Comparison of ENCODE assay signal across 7 mouse cellular contexts in genomic region chr7:25178787-25179605, GRCm38 (mm10). TPM values are rescaled to one million over a fixed set of nuclear protein-coding genes. Genes with fewer than 3 reads are reported as not detected.
DNase-seq lines count a peak whose midpoint lies in the region; ATAC-seq and TF ChIP-seq lines count a peak whose summit lies in the region.

No protein-coding gene starts in this region.

- peak; percentile 68 for ATAC-seq in heart, postnatal 0 days (ENCODE audit: insufficient read depth, low read depth)
- peak; percentile 31; the same call in 1 of the 2 replicates for ATAC-seq in liver, embryonic 12.5 days

- H3K9me3 ChIP-seq in heart, postnatal 0 days (replicated peaks; ENCODE audit: control insufficient read depth, low read length): no peaks in the 10 kb centered on the region
- no peaks in the 10 kb centered on the region for H3K9me3 ChIP-seq in liver, embryonic 12.5 days (replicated peaks)

- TF ChIP-seq EP300 in heart, postnatal 0 days (IDR thresholded peaks at IDR 0.05; ENCODE audit: low read depth): no peak

- peak; percentile 6 for DNase-seq in lung, postnatal 14 days
- no peak for DNase-seq in lung, adult 2 months
- DNase-seq in cerebellum, postnatal 14 days: peak; percentile 68 to 69
- no peak for DNase-seq in heart, postnatal 0 days (ENCODE audit: low spot score)
- peak; percentile 61 to 63 for DNase-seq in right cerebral cortex, postnatal 10 days (ENCODE audit: low spot score in 2 of 2)
- DNase-seq in spleen, postnatal 10 days (ENCODE audit: low spot score in 2 of 2): no peak

- WGBS in lung, adult 2 months: 3% methylated on average over 49 of the region's 56 CpGs
- WGBS in heart, postnatal 0 days: 1% methylated on average over 56 of the region's 56 CpGs
- 2% methylated on average over 55 of the region's 56 CpGs for WGBS in liver, embryonic 12.5 days (ENCODE audit: insufficient replicate concordance)

- H3K36me3 ChIP-seq in heart, postnatal 0 days (replicated peaks; ENCODE audit: control insufficient read depth, insufficient read depth, low read length): no peaks in the 10 kb centered on the region
- H3K36me3 ChIP-seq in liver, embryonic 12.5 days: no peaks in the 10 kb centered on the region

- H3K9ac ChIP-seq in heart, postnatal 0 days (replicated peaks; ENCODE audit: low read depth, low read length): no peak overlapping the region
- no peak overlapping the region for H3K9ac ChIP-seq in liver, embryonic 12.5 days

- peak overlapping the region; percentile 91 for H3K4me2 ChIP-seq in heart, postnatal 0 days (ENCODE audit: low read depth, low read length)
- H3K4me2 ChIP-seq in liver, embryonic 12.5 days: peak overlapping the region; percentile 67

- TF ChIP-seq POLR2A in lung, adult 2 months (IDR thresholded peaks at IDR 0.05; ENCODE audit: borderline replicate concordance, extremely low read depth, low read depth, low read length): no peak

- H3K27me3 ChIP-seq in heart, postnatal 0 days (ENCODE audit: control insufficient read depth, insufficient read depth, low read length): peaks cover 97% of the 10 kb centered on the region
- peaks cover 100% of the 10 kb centered on the region for H3K27me3 ChIP-seq in liver, embryonic 12.5 days (replicated peaks)

- no peak overlapping the region for H3K27ac ChIP-seq in heart, postnatal 0 days (ENCODE audit: low read depth)
- no peak overlapping the region for H3K27ac ChIP-seq in liver, embryonic 12.5 days

- H3K4me3 ChIP-seq in lung, adult 2 months (replicated peaks; ENCODE audit: extremely low read depth, low read depth, low read length): no peak overlapping the region
- H3K4me3 ChIP-seq in heart, postnatal 0 days (ENCODE audit: low read depth, low read length): peak overlapping the region; percentile 51
- H3K4me3 ChIP-seq in liver, embryonic 12.5 days: peak overlapping the region; percentile 50

- no peak for TF ChIP-seq CTCF in lung, adult 2 months (IDR thresholded peaks at IDR 0.05; ENCODE audit: insufficient read depth, low read length)
- no peak for TF ChIP-seq CTCF in heart, postnatal 0 days (IDR thresholded peaks at IDR 0.05; ENCODE audit: low read depth)

- H3K4me1 ChIP-seq in lung, adult 2 months (ENCODE audit: control insufficient read depth, insufficient read depth, low read length): peaks cover 3% of the 10 kb centered on the region; the same call in 1 of the 2 replicates
- H3K4me1 ChIP-seq in heart, postnatal 0 days (ENCODE audit: control insufficient read depth, insufficient read depth): peaks cover 10% of the 10 kb centered on the region; the same call in 1 of the 2 replicates
- H3K4me1 ChIP-seq in liver, embryonic 12.5 days: peaks cover 43% of the 10 kb centered on the region

RNA-seq across cellular contexts. Expression of gene Pou2f2, which starts 0.5 kb away (rescaled TPM):
- polyA plus RNA-seq in lung, adult 2 months (2012; rRNA removed): 6.0 and 6.1 TPM in 2 replicates
- total RNA-seq in heart, postnatal 0 days (2014; rRNA removed; ENCODE audit: low replicate concordance): under 0.01 and 0.15 TPM in 2 replicates
- polyA plus RNA-seq in heart, postnatal 0 days (2015; fragmentation: Nextera tagmentation; extraction: Ambion mirVana): 0.25 and 0.26 TPM in 2 replicates
- polyA plus RNA-seq in liver, embryonic 12.5 days (2016; fragmentation: Nextera tagmentation; extraction: Ambion mirVana): 1.9 TPM in 2 replicates

RNA-seq across cellular contexts. Expression of gene Dedd2, which starts 41.4 kb away (rescaled TPM):
- 37.6 and 42.4 TPM in 2 replicates for polyA plus RNA-seq in lung, adult 2 months (2012; rRNA removed)
- 20.5 and 33.8 TPM in 2 replicates for total RNA-seq in heart, postnatal 0 days (2014; rRNA removed; ENCODE audit: low replicate concordance)
- 9.5 and 11.0 TPM in 2 replicates for polyA plus RNA-seq in heart, postnatal 0 days (2015; fragmentation: Nextera tagmentation; extraction: Ambion mirVana)
- 31.4 and 33.4 TPM in 2 replicates for polyA plus RNA-seq in liver, embryonic 12.5 days (2016; fragmentation: Nextera tagmentation; extraction: Ambion mirVana)

RNA-seq across cellular contexts. Expression of gene Zfp526, which starts 42.2 kb away (rescaled TPM):
- 18.0 and 18.4 TPM in 2 replicates for polyA plus RNA-seq in lung, adult 2 months (2012; rRNA removed)
- 6.6 and 6.8 TPM in 2 replicates for total RNA-seq in heart, postnatal 0 days (2014; rRNA removed; ENCODE audit: low replicate concordance)
- 1.2 and 1.4 TPM in 2 replicates for polyA plus RNA-seq in heart, postnatal 0 days (2015; fragmentation: Nextera tagmentation; extraction: Ambion mirVana)
- 2.3 and 2.8 TPM in 2 replicates for polyA plus RNA-seq in liver, embryonic 12.5 days (2016; fragmentation: Nextera tagmentation; extraction: Ambion mirVana)

RNA-seq across cellular contexts. Expression of gene Gsk3a, which starts 58.7 kb away (rescaled TPM):
- 104 and 116 TPM in 2 replicates for polyA plus RNA-seq in lung, adult 2 months (2012; rRNA removed)
- 62.1 and 64.7 TPM in 2 replicates for total RNA-seq in heart, postnatal 0 days (2014; rRNA removed; ENCODE audit: low replicate concordance)
- polyA plus RNA-seq in heart, postnatal 0 days (2015; fragmentation: Nextera tagmentation; extraction: Ambion mirVana): 5.3 and 5.9 TPM in 2 replicates
- 13.0 and 14.4 TPM in 2 replicates for polyA plus RNA-seq in liver, embryonic 12.5 days (2016; fragmentation: Nextera tagmentation; extraction: Ambion mirVana)

Comparison
In these comparisons a context has a peak if more than half of its experiments do, and no peak if none do; other contexts are left out.
1. DNase-seq: peak in lung, postnatal 14 days (single experiment), cerebellum, postnatal 14 days (2 of 2) and right cerebral cortex, postnatal 10 days (2 of 2); none in lung, adult 2 months (single experiment), heart, postnatal 0 days (single experiment) and spleen, postnatal 10 days (0 of 2).